Mouse (Mus musculus) left cerebral cortex, postnatal 14 days (tissue): ENCODE data around the gene Gm9970. TPM values are rescaled to one million over a fixed set of nuclear protein-coding genes. Genes with fewer than 3 reads are reported as not detected.

Source experiments
- DNase-seq, 2 experiments: peaks; one replicate each; pipeline ENCODE4 v3.0.0; 2021 to 2022; ENCODE audit warnings: low spot score in 2 of 2, mixed read lengths in 1 of 2
- intact Hi-C: fragments of 180-260 bp; cut with DNase I; formaldehyde crosslinking; loops from one replicate; pipeline ENCODE4 v1.15.1; 2025
- total RNA-seq, 2 experiments: library from RNA; stranded (reverse); gene quantifications; 2 replicates each; pipeline ENCODE4 v1.2.3; 2021

Gm9970 gene
- total RNA-seq, 2 experiments from 2014 or later: not detected

- DNase-seq: no peak
- intact Hi-C loops: loop anchor here (10.0 kb wide), 1 partner anchor 245 kb away; no protein-coding TSS in a partner anchor
Observed at GRCm38 (mm10) chr5:31199321-31199892, 41.6 kb downstream of the Gm9970 start.

DNA sequence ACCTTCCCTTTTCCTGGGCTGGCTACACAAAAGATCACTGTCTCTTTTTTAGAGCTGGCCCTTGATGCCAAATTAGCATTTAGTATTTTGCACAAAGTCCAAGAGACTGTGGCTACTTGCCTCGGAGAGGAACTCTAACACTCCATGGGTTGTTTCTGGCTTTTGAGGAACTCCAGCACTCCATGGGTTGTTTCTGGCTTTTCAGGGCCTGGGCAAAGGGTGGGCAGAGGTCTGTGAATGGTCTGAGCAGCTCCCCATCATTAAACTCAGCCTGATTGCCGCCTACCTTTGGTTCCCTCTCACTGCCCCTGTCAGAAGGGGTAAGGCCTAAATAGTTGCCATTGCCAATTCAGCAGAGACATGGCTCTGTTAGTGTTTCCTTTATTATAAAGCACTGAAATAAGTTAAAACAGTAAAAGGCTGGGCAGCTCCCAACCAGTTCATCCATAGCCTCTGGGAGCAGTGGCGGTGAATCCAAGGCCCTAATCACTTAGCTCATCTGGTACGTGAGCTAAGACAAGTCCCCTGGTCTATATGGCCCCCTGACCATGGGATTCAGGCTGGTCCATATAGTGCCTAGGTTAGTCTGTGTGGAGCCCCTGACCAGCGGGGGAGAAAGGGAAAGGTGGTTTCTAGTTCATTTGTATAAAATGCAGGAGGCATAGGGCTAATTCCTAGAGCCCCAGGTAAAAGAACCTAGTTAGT, 42.3 kb downstream of the Gm9970 start:
- DNase-seq: no peak
- intact Hi-C loops: loop anchor here (10.0 kb wide), 1 partner anchor 244 kb away; no protein-coding TSS in a partner anchor

- intact Hi-C loops: loop anchor here (10.0 kb wide), 1 partner anchor 243 kb away; no protein-coding TSS in a partner anchor
- no peak for DNase-seq
Observed at GRCm38 (mm10) chr5:31198170-31198569, 42.9 kb downstream of the Gm9970 start.

- intact Hi-C loops: loop anchor here (10.0 kb wide), 1 partner anchor 242 kb away; no protein-coding TSS in a partner anchor
- no peak for DNase-seq
Observed at GRCm38 (mm10) chr5:31197072-31197471, 44.0 kb downstream of the Gm9970 start.

GRCm38 (mm10) chr5:31196207-31196606, 44.8 kb downstream of the Gm9970 start:
- intact Hi-C loops: loop anchor here (10.0 kb wide), 1 partner anchor 241 kb away; no protein-coding TSS in a partner anchor

GRCm38 (mm10) chr5:31195671-31196070, 45.4 kb downstream of the Gm9970 start:
- intact Hi-C loops: loop anchor here (10.0 kb wide), 1 partner anchor 241 kb away; no protein-coding TSS in a partner anchor
- peak in 1 of 2 experiments; percentile 45 for DNase-seq

More at GRCm38 (mm10) chr5:31196207-31196606, 44.8 kb downstream of the Gm9970 start:
- DNase-seq: no peak

DNA sequence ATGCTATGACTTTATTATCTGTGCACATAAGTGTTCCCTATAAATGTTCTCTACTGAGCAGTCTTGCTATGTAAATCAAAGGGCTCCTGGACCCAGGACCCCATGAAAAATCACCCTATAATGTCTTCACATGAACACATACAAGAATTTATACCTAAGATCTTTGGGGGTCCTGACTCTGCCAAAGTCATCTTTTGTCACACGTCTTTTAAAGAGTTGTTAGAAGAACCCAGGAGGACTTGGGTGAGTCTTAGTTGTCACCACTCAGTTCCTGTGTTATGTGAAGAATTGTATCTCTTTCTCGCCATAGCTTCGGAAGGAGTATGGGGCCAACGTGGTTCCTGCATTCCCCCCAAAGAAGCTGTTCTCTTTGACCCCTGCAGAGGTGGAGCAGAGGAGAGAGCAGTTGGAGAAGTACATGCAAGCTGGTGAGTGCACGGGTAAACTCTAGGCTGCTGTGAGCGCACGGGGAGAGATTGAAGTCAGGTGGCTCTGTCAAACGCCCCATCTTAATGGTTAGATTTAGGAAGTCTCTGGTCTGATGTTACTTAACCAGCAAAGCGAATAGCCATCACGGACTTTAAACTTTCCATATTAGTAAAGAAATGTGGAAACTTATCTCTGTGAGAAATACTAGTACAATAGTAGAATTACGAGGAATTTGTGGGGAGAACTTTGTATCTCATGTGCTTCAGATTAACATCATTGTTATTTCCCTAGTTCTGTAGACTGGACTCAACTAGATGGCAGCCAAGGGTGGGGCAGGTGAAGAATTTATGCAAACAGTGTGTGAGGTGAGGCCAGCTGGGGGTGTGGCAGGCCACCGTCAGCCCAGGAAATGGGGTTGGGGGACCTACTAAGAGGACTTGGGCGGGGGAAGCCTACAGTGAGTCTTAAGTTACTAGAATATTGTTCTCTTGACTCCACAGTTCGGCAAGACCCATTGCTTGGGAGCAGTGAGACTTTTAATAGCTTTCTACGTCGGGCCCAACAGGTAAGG, 46.2 kb downstream of the Gm9970 start:
- intact Hi-C loops: loop anchor here (10.0 kb wide), 1 partner anchor 240 kb away; no protein-coding TSS in a partner anchor

GRCm38 (mm10) chr5:31193631-31194281, 47.3 kb downstream of the Gm9970 start:
- no peak for DNase-seq
- intact Hi-C loops: loop anchor here (10.0 kb wide), 1 partner anchor 239 kb away; no protein-coding TSS in a partner anchor

More for the DNA sequence above, 46.2 kb downstream of the Gm9970 start:
- DNase-seq: no peak

DNA sequence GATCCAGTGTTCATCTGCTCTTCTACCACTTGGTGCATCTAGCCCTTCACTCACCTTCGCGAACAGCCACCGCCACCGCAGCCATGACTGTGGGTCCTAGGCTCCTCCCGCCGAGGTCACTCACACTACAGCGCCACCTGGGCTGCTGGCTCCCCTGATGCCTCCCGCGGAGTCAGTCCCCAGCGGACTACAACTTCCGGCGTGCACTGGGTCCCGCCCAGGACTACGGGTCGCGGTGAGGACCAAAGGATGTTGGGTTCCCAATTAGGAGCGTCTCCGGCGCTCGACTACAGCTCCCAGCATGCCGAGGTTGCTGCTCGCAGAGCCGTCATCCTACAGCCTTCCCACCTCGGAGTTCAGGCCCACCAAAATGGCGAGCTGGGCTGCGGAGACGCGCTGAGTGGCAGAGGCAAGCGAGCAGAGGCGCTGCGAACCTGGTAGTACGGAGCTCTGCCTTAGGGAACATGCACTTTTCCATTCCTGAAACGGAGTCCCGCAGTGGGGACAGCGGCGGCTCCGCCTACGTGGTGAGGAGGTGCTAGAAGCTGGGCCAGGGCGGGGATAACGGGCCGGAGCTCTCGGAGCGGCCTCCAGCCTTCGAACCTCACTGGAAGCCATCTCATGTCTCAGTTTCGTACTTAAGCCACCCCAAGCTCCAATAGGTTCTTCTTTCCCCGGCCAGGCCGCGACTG, 47.9 kb downstream of the Gm9970 start, which contains the start of the genes Snx17 and Eif2b4:
Gene Snx17 (plus strand): TSS at position 289 of the 692 bp plus-strand sequence.
Gene Eif2b4 (minus strand): TSS at position 492 of the 692 bp plus-strand sequence.
- DNase-seq: peak; percentile 99 to 100
- intact Hi-C loops: loop anchor here (10.0 kb wide), 1 partner anchor 238 kb away; no protein-coding TSS in a partner anchor

DNA sequence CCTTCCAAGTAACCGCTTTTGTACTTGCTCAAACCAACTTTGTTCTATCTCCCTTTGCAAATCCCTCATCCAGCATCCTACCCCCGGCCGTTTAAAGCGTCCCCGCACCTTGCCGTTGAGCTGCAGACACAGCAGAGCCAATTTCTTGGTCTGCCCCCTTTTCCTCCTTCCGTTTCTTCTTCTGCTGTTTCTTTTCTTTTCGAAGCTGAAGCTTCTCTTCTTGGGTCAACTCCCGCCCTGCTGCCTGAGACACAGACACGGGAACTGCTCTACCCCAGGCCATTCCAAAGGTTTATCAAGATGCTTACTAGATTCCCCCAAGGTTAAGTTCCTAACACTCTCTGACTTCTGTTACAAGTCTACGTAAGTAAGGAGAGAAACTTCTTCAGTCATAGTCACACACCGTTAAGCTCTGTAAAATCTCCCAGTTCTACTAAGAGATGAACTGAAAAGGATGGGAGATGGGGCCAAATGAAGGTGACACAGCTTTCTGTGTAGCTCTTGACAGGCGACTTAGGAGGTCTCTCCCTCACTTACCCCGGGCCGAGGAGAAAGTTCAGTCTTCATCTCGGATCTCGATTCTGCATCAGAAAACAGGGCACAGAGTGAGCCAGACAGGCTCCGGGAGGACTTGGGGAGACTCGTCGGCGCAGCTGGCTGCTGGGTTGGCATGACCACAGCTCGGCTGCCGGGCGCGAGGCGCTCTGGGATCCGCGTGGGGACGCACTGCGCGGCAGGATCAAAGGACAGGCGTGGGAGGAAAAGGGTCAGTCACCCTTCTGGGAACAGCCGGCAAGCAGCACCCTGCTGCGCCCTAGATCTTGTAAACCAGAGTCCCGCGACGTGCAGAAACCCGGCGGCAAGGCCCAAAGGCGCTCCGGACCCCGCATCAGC, 48.7 kb downstream of the Gm9970 start:
- DNase-seq: peak in 1 of 2 experiments; percentile 77
- intact Hi-C loops: loop anchor here (10.0 kb wide), 1 partner anchor 237 kb away; no protein-coding TSS in a partner anchor

Other genes starting within 250 kb of the Gm9970 start
- 10 to 100 TPM; 71.4 to 75.3 TPM for gene Atraid, start 192.9 kb downstream of the Gm9970 start, total RNA-seq
- 10 to 100 TPM; 11.8 to 18.0 TPM for gene Slc5a6, start 192.3 kb downstream of the Gm9970 start, total RNA-seq
- 10 to 100 TPM; 17.9 to 19.4 TPM for gene Cad, start 186.5 kb downstream of the Gm9970 start, total RNA-seq
- gene Dnajc5g, start 134.9 kb downstream of the Gm9970 start, total RNA-seq: not detected
- gene Slc30a3, start 133.0 kb downstream of the Gm9970 start, total RNA-seq: 100 to 1,000 TPM; 148 to 193 TPM
- gene Trim54, start 124.5 kb downstream of the Gm9970 start, total RNA-seq: 1 to 10 TPM; 1.9 to 2.0 TPM
- 1 to 10 TPM; 2.5 to 2.7 TPM for gene Ucn, start 102.4 kb downstream of the Gm9970 start, total RNA-seq
- gene Mpv17, start 87.0 kb downstream of the Gm9970 start, total RNA-seq: 10 to 100 TPM; 40.5 to 49.8 TPM
- 1 to 10 TPM; 3.3 TPM for gene Gm29609, start 61.3 kb downstream of the Gm9970 start, total RNA-seq
- 10 to 100 TPM; 54.9 to 57.2 TPM for gene Gtf3c2, start 61.1 kb downstream of the Gm9970 start, total RNA-seq
- gene Snx17, start 48.0 kb downstream of the Gm9970 start, total RNA-seq: 10 to 100 TPM; 72.2 to 77.1 TPM
- 10 to 100 TPM; 39.5 to 49.2 TPM for gene Eif2b4, start 47.8 kb downstream of the Gm9970 start, total RNA-seq
- 10 to 100 TPM; 27.2 to 31.1 TPM for gene Zfp513, start 38.9 kb downstream of the Gm9970 start, total RNA-seq
- 10 to 100 TPM; 77.5 to 87.1 TPM for gene Ppm1g, start 20.5 kb downstream of the Gm9970 start, total RNA-seq
- gene Nrbp1, start 368 bp downstream of the Gm9970 start, total RNA-seq: 10 to 100 TPM; 72.9 to 75.8 TPM
- gene Krtcap3, start 10.5 kb upstream of the Gm9970 start, total RNA-seq: 1 to 10 TPM; 1.6 to 2.0 TPM
- gene Ift172, start 49.9 kb upstream of the Gm9970 start, total RNA-seq: 10 to 100 TPM; 82.8 to 93.9 TPM
- gene Fndc4, start 54.8 kb upstream of the Gm9970 start, total RNA-seq: 100 to 1,000 TPM; 124 to 147 TPM
- under 1 TPM; 0.11 to 0.30 TPM for gene Gckr, start 56.2 kb upstream of the Gm9970 start, total RNA-seq
- gene Zfp512, start 211.2 kb upstream of the Gm9970 start, total RNA-seq: 10 to 100 TPM; 46.1 to 49.1 TPM
- not detected for gene 4930548H24Rik, start 244.5 kb upstream of the Gm9970 start, total RNA-seq